Mouse (Mus musculus) embryonic facial prominence, embryonic 11.5 days (tissue): ENCODE data around the gene Cobll1. TPM values are rescaled to one million over a fixed set of nuclear protein-coding genes. Genes with fewer than 3 reads are reported as not detected.

Source experiments
- ATAC-seq: fragments of 200-750 bp; cut with Nextera tagmentation; replicated peaks from 2 replicates; pipeline ENCODE4 v1.8.0; 2017; ENCODE audit warnings: low read depth; ENCODE audit not compliant: insufficient number of reproducible peaks, low FRiP score, low TSS enrichment
- DNase-seq: peaks from one replicate; pipeline ENCODE4 v3.0.0-alpha.2; 2015; ENCODE audit warnings: low spot score
- H3K27ac ChIP-seq: fragments of 300-500 bp; sonication (generic); replicated peaks from 2 replicates; pipeline ENCODE4 v1.5.1; 2014; ENCODE audit warnings: mild to moderate bottlenecking, low read depth, low read length, control low read depth
- H3K27me3 ChIP-seq: fragments of 300-500 bp; sonication (generic); 2 replicates; pipeline ENCODE4 v1.6.1; 2014; ENCODE audit warnings: mild to moderate bottlenecking, low read length, moderate library complexity, mixed read lengths; ENCODE audit not compliant: control insufficient read depth, insufficient read depth
- H3K36me3 ChIP-seq: fragments of 300-500 bp; sonication (generic); replicated peaks from 2 replicates; pipeline ENCODE4 v1.6.1; 2014; ENCODE audit warnings: low read depth, mild to moderate bottlenecking, low read length, moderate library complexity, mixed read lengths; ENCODE audit not compliant: control insufficient read depth, insufficient read depth
- H3K4me1 ChIP-seq: fragments of 300-500 bp; sonication (generic); 2 replicates; pipeline ENCODE4 v1.6.1; 2014; ENCODE audit warnings: low read length, mixed read lengths; ENCODE audit not compliant: control insufficient read depth, insufficient read depth
- H3K4me2 ChIP-seq: fragments of 300-500 bp; sonication (generic); 2 replicates; pipeline ENCODE4 v1.6.1; 2014; ENCODE audit warnings: low read depth, mild to moderate bottlenecking, control low read depth, low read length, moderate library complexity
- H3K4me3 ChIP-seq: fragments of 300-500 bp; sonication (generic); 2 replicates; pipeline ENCODE4 v1.5.1; 2014; ENCODE audit warnings: low read depth, low read length, control low read depth
- H3K9ac ChIP-seq: fragments of 300-500 bp; sonication (generic); replicated peaks from 2 replicates; pipeline ENCODE4 v1.6.1; 2014; ENCODE audit warnings: mild to moderate bottlenecking, control low read depth, low read length
- H3K9me3 ChIP-seq: fragments of 300-500 bp; sonication (generic); replicated peaks from 2 replicates; pipeline ENCODE4 v1.6.1; 2016; ENCODE audit warnings: mild to moderate bottlenecking, low read length, inconsistent platforms, mixed read lengths; ENCODE audit not compliant: control insufficient read depth
- WGBS: fragments of 180-500 bp; shearing (Covaris S2); extraction: QIAGEN DNeasy Blood & Tissue Kit; methylation state at CpG from one replicate; pipeline ENCODE4 v1.1.7; 2014; 5-methylcytosine and 5-hydroxymethylcytosine counted together
- polyA plus RNA-seq: library from polyadenylated mRNA; unstranded; fragments of >200 nt; fragmentation: Nextera tagmentation; extraction: Ambion mirVana; gene quantifications from 2 replicates; pipeline ENCODE4 v1.2.1, GENCODE M21; 2014

Cobll1 gene
- polyA plus RNA-seq, 1 experiment from 2014 or later, result 2.2 TPM

DNA sequence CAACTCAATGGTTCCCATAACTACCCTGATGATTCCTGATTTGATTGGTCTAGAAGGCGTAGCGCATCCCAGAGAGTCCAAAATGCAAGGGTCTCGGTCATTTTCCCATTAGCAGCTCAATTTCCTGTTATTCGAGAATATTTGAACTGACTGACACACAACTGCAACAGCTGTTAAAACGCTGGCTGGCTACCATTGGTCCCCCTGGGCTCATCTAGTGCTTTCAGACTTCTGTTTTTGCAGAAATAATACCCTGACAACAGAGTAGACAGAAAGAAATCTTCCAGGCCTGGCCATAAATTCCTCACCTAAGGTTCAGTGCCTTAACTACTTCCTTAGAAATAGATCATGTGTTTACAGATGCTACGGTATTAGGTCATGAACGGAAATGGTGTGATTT lies 10.8 kb downstream of the Cobll1 start:
- no peaks in the 10 kb centered on the region for H3K4me1 ChIP-seq
- ATAC-seq (no peak), DNase-seq (no peak)
- no peak overlapping the region for H3K9ac ChIP-seq
- H3K9me3 ChIP-seq, result no peaks in the 10 kb centered on the region
- H3K27me3 ChIP-seq, result no peaks in the 10 kb centered on the region
- H3K4me3 ChIP-seq, result no peak overlapping the region
- H3K27ac ChIP-seq, result no peak overlapping the region
- no peak overlapping the region for H3K4me2 ChIP-seq
- WGBS, result 62% methylated on average over 7 of the region's 7 CpGs
- no peaks in the 10 kb centered on the region for H3K36me3 ChIP-seq

DNA sequence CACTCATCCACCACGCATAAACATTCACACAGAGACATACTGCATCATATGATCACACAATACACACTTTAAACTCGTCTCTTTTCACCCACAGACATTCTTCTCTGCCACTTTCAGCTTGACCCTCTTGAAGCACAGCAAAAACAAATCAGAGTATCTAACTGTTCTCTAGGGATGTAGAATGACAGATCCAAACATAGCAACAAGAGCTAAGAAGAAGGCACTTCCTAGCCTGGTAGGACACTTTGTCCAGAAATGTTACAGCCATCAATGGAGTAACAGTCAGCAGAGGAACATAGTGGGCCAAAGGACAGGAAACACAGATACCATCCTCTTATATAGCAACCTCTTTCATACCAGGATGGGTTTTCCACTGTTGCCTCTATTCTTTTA lies 11.3 kb downstream of the Cobll1 start:
- ATAC-seq (no peak), DNase-seq (no peak)
- Histone ChIP-seq H3K36me3 (no peaks in the 10 kb centered on the region), H3K9me3 (no peaks in the 10 kb centered on the region), H3K4me1 (no peaks in the 10 kb centered on the region), H3K27ac (no peak overlapping the region), H3K4me2 (no peak overlapping the region), H3K27me3 (no peaks in the 10 kb centered on the region), H3K9ac (no peak overlapping the region), H3K4me3 (no peak overlapping the region)
- 80% methylated on average over 2 of the region's 2 CpGs for WGBS

DNA sequence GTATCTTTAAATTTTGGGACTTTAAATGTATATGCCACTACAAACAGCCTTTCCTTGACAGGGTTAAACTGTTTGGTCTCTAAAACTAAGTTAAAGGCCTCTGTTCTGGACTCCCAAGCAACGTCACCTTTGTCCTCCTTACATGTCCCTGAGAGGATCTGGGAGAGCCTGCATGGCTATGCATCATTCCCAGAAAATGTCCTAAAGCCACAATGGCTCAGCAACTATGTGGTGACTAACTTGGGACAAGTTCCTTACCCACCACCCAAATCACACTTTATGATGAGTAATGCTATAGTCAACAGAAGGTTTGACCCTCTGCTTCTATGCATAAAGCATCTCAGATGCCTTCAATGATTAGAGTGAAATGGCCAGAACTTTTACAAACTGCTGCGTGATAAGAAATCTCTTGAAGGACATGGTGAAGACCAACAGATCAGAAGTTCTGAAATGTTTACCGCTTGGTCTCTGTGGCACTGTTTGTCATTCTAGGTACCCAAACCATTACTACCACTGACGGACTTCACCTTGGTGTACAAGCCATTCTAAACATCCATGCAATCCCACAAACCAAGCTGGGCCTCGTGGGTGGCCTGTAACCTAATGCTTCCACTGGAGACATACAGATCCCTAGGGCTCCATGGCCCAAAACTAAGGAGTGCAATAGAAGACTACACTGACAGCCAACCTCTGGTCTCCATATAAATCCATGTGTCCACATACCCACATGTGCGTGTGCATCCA lies 11.9 kb downstream of the Cobll1 start:
- H3K4me3 ChIP-seq, result no peak overlapping the region
- H3K27ac ChIP-seq, result no peak overlapping the region
- no peaks in the 10 kb centered on the region for H3K27me3 ChIP-seq
- DNase-seq (no peak), ATAC-seq (no peak)
- WGBS, result 87% methylated on average over 6 of the region's 6 CpGs
- H3K9me3 ChIP-seq, result no peaks in the 10 kb centered on the region
- no peaks in the 10 kb centered on the region for H3K36me3 ChIP-seq
- H3K4me2 ChIP-seq, result no peak overlapping the region
- H3K9ac ChIP-seq, result no peak overlapping the region
- no peaks in the 10 kb centered on the region for H3K4me1 ChIP-seq

DNA sequence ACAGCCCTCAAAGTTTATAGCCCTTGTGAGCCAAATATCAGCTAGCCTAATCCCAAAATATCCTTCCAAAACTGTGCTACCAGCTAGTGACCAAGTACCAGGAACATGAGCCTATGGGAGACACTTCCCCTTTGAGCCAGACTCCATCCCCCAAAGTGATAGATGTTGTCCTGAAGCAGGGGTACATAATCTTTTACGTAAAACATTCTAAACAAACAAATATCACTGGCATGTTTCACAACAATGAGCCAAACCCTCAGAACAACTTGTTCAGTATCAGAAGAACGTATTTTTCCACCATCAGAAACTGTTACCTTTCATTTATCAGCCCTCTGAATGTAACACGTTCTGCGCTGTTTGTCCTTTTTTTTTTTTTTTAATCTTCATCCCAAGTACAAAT lies 12.7 kb downstream of the Cobll1 start:
- Histone ChIP-seq H3K36me3 (no peaks in the 10 kb centered on the region), H3K27me3 (no peaks in the 10 kb centered on the region), H3K4me3 (no peak overlapping the region), H3K9ac (no peak overlapping the region), H3K4me2 (no peak overlapping the region), H3K4me1 (no peaks in the 10 kb centered on the region), H3K27ac (no peak overlapping the region), H3K9me3 (no peaks in the 10 kb centered on the region)
- WGBS, result 83% methylated on average over 4 of the region's 4 CpGs
- ATAC-seq, result no peak
- no peak for DNase-seq

DNA sequence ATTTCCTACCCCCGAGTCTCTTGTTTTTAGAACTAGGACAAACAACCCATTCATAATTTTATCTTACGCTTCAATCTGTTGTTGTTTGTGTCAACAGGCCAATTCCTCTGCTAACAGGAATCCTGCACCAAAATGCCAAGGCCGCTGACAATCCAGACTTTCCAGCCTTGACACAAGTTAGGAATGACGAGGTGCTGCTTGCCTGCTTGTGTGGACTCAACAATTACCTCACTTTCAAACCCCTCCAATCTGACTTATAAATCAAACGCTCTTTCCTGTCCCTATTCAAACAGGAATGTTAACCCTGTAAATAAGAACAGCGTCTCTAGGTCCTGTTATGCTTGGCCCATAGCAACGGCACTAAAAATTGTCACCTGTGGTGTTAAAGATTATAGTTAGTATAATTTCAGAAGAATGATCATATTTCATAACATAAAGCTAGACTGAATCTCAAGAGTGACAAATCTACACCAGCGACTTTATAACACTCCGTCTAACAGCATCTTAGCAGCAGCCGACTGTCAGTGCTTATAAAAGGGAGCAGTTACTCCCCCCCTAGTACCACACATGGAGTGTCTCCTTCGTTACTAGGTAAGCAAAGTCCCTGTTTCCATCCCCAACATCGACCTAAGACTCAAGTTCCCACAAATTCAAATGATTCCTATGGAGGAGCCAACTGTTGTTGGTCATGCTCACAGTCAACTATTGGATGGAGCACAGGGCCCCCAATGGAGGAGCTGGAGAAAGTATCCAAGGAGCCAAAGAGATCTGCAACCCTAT lies 15.1 kb downstream of the Cobll1 start:
- Histone ChIP-seq H3K4me2 (no peak overlapping the region), H3K4me3 (no peak overlapping the region), H3K4me1 (no peaks in the 10 kb centered on the region), H3K27me3 (no peaks in the 10 kb centered on the region), H3K27ac (no peak overlapping the region), H3K36me3 (no peaks in the 10 kb centered on the region), H3K9ac (no peak overlapping the region), H3K9me3 (no peaks in the 10 kb centered on the region)
- WGBS, result 76% methylated on average over 12 of the region's 12 CpGs
- no peak for DNase-seq
- no peak for ATAC-seq

DNA sequence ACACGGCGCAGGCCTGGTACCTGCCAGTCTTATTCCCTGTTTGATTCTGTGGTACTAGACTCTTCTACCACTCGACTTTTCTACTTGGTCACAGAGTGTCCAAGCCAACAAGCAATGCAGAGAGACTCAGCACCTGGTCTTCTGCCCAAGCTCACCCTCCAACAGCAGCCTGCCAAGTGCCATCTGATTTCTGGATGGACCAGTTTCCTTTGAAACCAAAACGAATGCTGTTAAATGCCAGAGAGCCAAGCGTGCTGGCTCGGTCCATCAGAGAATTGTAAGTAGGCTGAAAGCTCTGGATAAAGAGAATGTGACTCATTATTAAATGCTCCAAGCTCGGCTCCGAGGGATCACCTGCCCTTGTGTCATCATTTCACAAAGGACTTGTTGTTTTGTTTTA lies 16.2 kb downstream of the Cobll1 start:
- 77% methylated on average over 8 of the region's 8 CpGs for WGBS
- H3K9ac ChIP-seq, result no peak overlapping the region
- H3K4me3 ChIP-seq, result no peak overlapping the region
- H3K4me1 ChIP-seq, result no peaks in the 10 kb centered on the region
- DNase-seq, result no peak
- no peaks in the 10 kb centered on the region for H3K9me3 ChIP-seq
- H3K4me2 ChIP-seq, result no peak overlapping the region
- no peak for ATAC-seq
- no peak overlapping the region for H3K27ac ChIP-seq
- H3K36me3 ChIP-seq, result no peaks in the 10 kb centered on the region
- H3K27me3 ChIP-seq, result no peaks in the 10 kb centered on the region

DNA sequence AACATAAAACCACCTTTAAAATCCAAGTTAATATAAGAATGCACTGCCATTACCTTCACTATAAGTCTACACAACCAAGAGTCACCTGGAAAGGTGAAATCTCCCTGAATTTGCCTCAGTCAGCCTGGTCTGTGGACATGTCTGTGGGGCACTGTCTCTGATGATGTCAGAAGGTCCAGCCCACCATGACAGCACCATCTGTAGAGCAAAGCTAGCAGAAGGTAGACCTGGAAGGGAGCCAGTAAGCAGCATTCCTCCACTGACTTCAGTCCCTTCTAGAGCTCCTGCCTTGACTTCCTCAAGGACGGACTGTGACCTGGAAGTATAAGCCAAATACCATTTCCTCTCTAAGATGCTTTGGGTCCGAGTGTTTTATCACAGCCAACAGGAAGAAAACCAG lies 17.6 kb downstream of the Cobll1 start:
- Histone ChIP-seq H3K9me3 (no peaks in the 10 kb centered on the region), H3K9ac (no peak overlapping the region), H3K4me2 (no peak overlapping the region), H3K4me3 (no peak overlapping the region), H3K36me3 (no peaks in the 10 kb centered on the region), H3K27me3 (no peaks in the 10 kb centered on the region), H3K4me1 (no peaks in the 10 kb centered on the region), H3K27ac (no peak overlapping the region)
- DNase-seq (no peak), ATAC-seq (no peak)
- WGBS, result 84% methylated on average over 2 of the region's 2 CpGs

DNA sequence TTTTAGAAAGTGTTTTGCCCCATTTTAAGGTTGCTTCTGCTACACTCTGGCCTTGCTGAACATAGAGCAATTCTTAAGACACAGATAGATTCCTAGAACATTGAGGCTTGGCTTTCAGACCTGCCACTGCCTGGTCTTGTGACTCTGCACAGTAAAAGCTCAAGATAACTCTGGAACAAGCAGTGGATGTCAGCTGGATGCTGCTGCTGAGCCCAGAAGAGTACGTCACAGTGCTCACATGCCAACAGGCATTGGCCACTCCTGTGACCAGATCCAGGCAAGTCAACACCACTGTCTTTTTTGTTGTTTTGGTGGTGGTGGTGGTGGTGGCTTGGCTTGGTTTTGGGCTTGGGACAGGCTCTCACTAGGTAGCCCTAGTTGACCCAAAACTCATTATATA lies 18.6 kb downstream of the Cobll1 start:
- H3K4me3 ChIP-seq, result no peak overlapping the region
- DNase-seq, result no peak
- H3K4me1 ChIP-seq, result no peaks in the 10 kb centered on the region
- no peaks in the 10 kb centered on the region for H3K27me3 ChIP-seq
- H3K9ac ChIP-seq, result no peak overlapping the region
- no peak for ATAC-seq
- WGBS, result 77% methylated on average over 1 of the region's 1 CpGs
- H3K9me3 ChIP-seq, result no peaks in the 10 kb centered on the region
- H3K36me3 ChIP-seq, result no peaks in the 10 kb centered on the region
- no peak overlapping the region for H3K27ac ChIP-seq
- H3K4me2 ChIP-seq, result no peak overlapping the region
